Mouse (Mus musculus): Measurements from ENCODE around the gene Zfp367.

DNA sequence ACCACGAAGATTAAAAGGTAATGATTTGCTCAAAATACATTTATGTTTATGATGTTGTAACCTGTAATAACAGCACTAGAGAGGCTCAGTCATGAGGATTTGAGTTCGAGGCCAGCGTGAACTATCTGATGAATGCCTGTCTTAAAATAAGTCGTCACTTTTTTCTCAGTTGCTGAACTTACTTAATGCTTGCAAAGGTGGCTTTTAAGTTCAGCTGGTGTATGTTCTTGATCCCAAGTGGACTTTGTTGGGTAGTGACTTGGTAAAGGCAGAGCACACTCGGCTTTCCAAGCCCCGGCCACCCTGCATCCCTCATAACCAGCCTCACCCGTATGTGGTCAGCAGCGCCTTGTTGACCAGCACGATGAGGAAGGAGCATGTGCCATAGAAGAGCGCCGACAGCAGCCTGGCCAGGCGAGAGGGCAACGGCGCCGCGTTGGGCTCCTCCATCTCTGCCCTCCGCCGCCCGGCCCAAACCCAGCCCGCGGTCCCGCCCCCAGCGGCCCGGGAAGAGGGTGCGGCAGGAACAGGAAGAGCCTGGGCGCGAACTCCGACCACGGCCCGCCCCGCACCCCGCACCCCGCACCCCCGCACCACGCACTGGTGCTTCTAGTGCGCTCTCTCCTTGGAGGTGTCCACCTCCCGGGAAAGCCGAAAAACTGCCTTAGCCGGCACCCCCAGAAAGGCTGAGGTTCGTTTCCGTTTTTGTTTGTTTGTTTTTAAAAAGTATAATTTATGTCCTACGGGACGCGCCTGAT lies 24.0 kb downstream of the Zfp367 start, which contains the start of gene Slc35d2:
- TF ChIP-seq CTCF (IDR thresholded peaks at IDR 0.05; ENCODE audit: low read depth) (0 out of 2 replicates have a peak, but pooled peaks have one; percentile 11), EP300 (IDR thresholded peaks at IDR 0.05; ENCODE audit: low read depth) (no peak)

Measured in liver, postnatal 0 days (tissue).